Mouse (Mus musculus): ENCODE results near the gene Sema4a.

DNA sequence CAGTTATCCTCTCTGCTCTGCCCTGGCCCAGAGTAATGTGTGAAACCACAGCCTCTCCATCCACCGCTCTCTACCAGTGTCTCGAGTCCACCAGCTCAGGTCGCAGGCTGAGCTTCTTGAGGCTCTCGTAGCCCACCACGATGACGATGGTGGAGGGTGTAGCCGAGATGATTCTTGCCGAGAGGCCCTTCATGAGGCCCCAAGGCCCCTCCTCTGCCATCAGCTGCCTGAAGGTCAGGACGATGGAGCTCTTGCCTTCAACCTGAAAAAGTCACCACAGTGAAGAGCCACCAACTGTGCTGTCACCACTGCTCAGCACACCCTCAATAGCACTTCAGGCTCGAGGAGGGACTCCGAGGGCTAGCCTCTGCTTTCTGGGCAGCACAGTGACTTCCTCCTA lies 48.3 kb downstream of the Sema4a start:
- TF ChIP-seq POLR2A (IDR thresholded peaks at IDR 0.05; ENCODE audit: low read depth, low read length) (no peak), CTCF (IDR thresholded peaks at IDR 0.05; ENCODE audit: extremely low read depth, insufficient read length, insufficient replicate concordance, low read depth, low read length) (no peak)
